Mouse (Mus musculus): ENCODE results near the gene Lrch1.

Lrch1 gene

GRCm38 (mm10) chr14:74922039-74922736 lies 25.5 kb downstream of the Lrch1 start:
- peak; percentile 63 for DNase-seq (ENCODE audit: low spot score)

GRCm38 (mm10) chr14:74921471-74921870 lies 26.2 kb downstream of the Lrch1 start:
- DNase-seq (ENCODE audit: low spot score), result no peak

GRCm38 (mm10) chr14:74919132-74919531 lies 28.5 kb downstream of the Lrch1 start:
- no peak for DNase-seq (ENCODE audit: low spot score)

GRCm38 (mm10) chr14:74918521-74919103 lies 29.1 kb downstream of the Lrch1 start:
- peak; percentile 71 for DNase-seq (ENCODE audit: low spot score)

- DNase-seq (ENCODE audit: low spot score), result peak; percentile 34
Measured at GRCm38 (mm10) chr14:74917504-74918124, 30.1 kb downstream of the Lrch1 start.

GRCm38 (mm10) chr14:74916691-74917090 lies 31.0 kb downstream of the Lrch1 start:
- no peak for DNase-seq (ENCODE audit: low spot score)

- no peak for DNase-seq (ENCODE audit: low spot score)
Measured at GRCm38 (mm10) chr14:74916075-74916474, 31.6 kb downstream of the Lrch1 start.

GRCm38 (mm10) chr14:74915658-74916057 lies 32.0 kb downstream of the Lrch1 start:
- DNase-seq (ENCODE audit: low spot score), result no peak

- DNase-seq (ENCODE audit: low spot score), result no peak
Measured at GRCm38 (mm10) chr14:74915025-74915424, 32.7 kb downstream of the Lrch1 start.

GRCm38 (mm10) chr14:74913381-74914230 lies 34.1 kb downstream of the Lrch1 start:
- DNase-seq (ENCODE audit: low spot score), result no peak

GRCm38 (mm10) chr14:74910363-74910762 lies 37.3 kb downstream of the Lrch1 start:
- no peak for DNase-seq (ENCODE audit: low spot score)

- peak; percentile 26 for DNase-seq (ENCODE audit: low spot score)
Measured at GRCm38 (mm10) chr14:74909021-74909420, 38.7 kb downstream of the Lrch1 start.

GRCm38 (mm10) chr14:74908250-74908649 lies 39.4 kb downstream of the Lrch1 start:
- peak; percentile 64 for DNase-seq (ENCODE audit: low spot score)

GRCm38 (mm10) chr14:74907706-74908105 lies 40.0 kb downstream of the Lrch1 start:
- no peak for DNase-seq (ENCODE audit: low spot score)

GRCm38 (mm10) chr14:74905990-74906389 lies 41.7 kb downstream of the Lrch1 start:
- DNase-seq (ENCODE audit: low spot score), result no peak

GRCm38 (mm10) chr14:74904442-74904841 lies 43.2 kb downstream of the Lrch1 start:
- no peak for DNase-seq (ENCODE audit: low spot score)

- no peak for DNase-seq (ENCODE audit: low spot score)
Measured at GRCm38 (mm10) chr14:74903047-74903446, 44.6 kb downstream of the Lrch1 start.

- DNase-seq (ENCODE audit: low spot score), result no peak
Measured at GRCm38 (mm10) chr14:74900705-74901369, 46.8 kb downstream of the Lrch1 start.

GRCm38 (mm10) chr14:74899953-74900704 lies 47.5 kb downstream of the Lrch1 start:
- DNase-seq (ENCODE audit: low spot score), result no peak

- DNase-seq (ENCODE audit: low spot score), result no peak
Measured at GRCm38 (mm10) chr14:74898939-74899338, 48.7 kb downstream of the Lrch1 start.

- DNase-seq (ENCODE audit: low spot score), result no peak
Measured at GRCm38 (mm10) chr14:74893693-74894092, 54.0 kb downstream of the Lrch1 start.
